Mouse (Mus musculus): Measurements from ENCODE around the gene Fam107a. TPM values are rescaled to one million over a fixed set of nuclear protein-coding genes. Genes with fewer than 3 reads are reported as not detected.
"Not testable (repeated sequence)": the region's sequence is repeated elsewhere in the genome, so short reads cannot be mapped to it uniquely, and the experiment has no call there.

Gene Fam107a
- polyA plus RNA-seq, 1 experiment: 155 TPM

DNA sequence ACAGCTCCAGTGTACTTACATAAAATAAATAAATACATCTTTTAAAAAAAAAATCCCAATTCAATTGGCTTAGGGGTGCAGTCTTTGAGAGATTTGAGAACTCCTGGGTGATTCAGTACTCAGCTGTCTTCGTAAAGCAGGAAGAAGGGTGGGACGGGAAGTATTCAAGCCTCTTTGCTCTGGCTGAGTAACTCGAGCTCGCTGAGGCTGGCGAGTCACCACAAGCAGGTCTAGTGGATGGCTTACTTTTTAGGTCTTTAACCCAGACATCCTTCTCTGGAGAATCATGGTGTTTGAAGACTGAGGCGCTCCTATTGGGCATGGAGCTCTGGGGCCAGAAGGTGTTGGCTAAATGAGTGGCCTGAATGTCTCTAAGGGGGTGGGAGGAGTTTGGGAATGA, 10.9 kb downstream of the Fam107a start:
- WGBS: 63% methylated on average over 6 of the region's 6 CpGs
- Histone ChIP-seq H3K27ac (ENCODE audit: insufficient read depth, low read depth, low read length) (no peak overlapping the region), H3K4me1 (ENCODE audit: control insufficient read depth, insufficient read depth, low read length) (0 out of 2 replicates have a peak, but pooled peaks cover 2% of the 10 kb centered on the region), H3K4me3 (ENCODE audit: insufficient read depth, low read depth, low read length) (peak overlapping the region; percentile 4; the same call in 1 of the 2 replicates)
- no peak for TF ChIP-seq CTCF (IDR thresholded peaks at IDR 0.05; ENCODE audit: insufficient read depth, low read depth, low read length)
- no peak for TF ChIP-seq POLR2A (IDR thresholded peaks at IDR 0.05; ENCODE audit: insufficient read depth, low read depth, low read length)

DNA sequence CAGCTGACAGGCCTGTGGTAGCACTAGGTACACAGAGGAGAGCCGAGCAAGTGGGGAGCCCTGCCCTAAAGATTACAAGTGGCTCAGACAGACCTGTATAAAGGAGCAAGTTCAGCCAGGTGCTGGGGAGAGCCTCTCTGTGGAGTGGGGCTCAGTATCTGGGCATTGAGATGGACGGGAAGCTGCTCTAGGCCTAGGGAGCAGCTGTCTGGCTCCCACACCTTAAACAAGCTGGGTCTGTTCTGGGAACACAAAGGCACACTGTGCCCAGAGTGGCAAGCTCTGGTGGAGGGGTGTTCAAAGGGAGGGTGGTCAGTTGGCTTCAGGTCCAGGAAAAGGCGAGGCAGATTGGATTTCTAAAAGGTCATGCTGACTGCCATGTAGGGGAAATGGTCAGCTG, 12.8 kb downstream of the Fam107a start:
- H3K4me3 ChIP-seq (ENCODE audit: insufficient read depth, low read depth, low read length): no peak overlapping the region
- 0 out of 2 replicates have a peak, but pooled peaks cover 2% of the 10 kb centered on the region for H3K4me1 ChIP-seq (ENCODE audit: control insufficient read depth, insufficient read depth, low read length)
- H3K27ac ChIP-seq (ENCODE audit: insufficient read depth, low read depth, low read length): no peak overlapping the region
- WGBS: 72% methylated on average over 3 of the region's 3 CpGs
- TF ChIP-seq CTCF (IDR thresholded peaks at IDR 0.05; ENCODE audit: insufficient read depth, low read depth, low read length) (no peak), POLR2A (IDR thresholded peaks at IDR 0.05; ENCODE audit: insufficient read depth, low read depth, low read length) (no peak)

DNA sequence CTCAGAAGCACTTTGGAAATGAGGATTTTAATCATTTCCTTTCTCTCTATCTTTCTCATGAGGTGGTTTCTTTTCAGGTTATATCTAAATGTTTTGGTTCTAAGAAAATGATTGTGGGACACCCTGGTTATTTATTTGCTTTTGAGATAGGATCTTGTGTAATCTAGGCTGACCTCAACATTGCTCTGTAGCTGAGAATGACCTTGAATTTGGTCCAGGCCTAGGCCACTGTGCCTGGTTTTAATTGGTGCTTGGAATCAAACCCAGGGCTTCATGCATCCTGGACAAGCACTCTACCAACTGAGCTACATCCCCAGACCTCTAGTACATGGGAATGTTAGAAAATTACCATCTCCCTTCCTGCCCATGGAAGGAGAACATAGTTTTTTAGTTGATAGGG, 13.7 kb downstream of the Fam107a start:
- TF ChIP-seq POLR2A (IDR thresholded peaks at IDR 0.05; ENCODE audit: insufficient read depth, low read depth, low read length): no peak
- TF ChIP-seq CTCF (IDR thresholded peaks at IDR 0.05; ENCODE audit: insufficient read depth, low read depth, low read length): no peak
- H3K4me3 ChIP-seq (ENCODE audit: insufficient read depth, low read depth, low read length): no peak overlapping the region
- H3K27ac ChIP-seq (ENCODE audit: insufficient read depth, low read depth, low read length): no peak overlapping the region
- no peaks in the 10 kb centered on the region for H3K4me1 ChIP-seq (ENCODE audit: control insufficient read depth, insufficient read depth, low read length)

DNA sequence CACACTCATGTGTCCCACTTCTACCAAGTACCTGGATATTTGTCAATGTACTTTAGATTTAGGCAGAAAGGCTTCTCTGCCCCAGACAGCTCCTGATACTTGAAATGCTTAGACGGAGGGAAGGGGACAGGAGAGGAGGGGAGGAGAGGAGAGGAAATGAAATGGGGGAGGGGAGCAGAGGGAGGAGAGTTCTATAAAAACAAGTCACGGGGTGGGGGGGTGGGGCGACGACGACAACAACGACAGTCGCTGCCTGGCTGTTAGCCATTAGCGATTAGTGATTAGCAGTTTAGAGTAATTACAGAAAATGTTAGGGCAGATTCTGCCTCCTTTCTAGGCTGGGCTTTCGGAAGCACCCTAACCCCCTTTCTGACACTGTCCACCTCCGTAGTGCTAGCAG, 15.1 kb downstream of the Fam107a start:
- Histone ChIP-seq H3K4me1 (ENCODE audit: control insufficient read depth, insufficient read depth, low read length) (no peaks in the 10 kb centered on the region), H3K27ac (ENCODE audit: insufficient read depth, low read depth, low read length) (no peak overlapping the region), H3K4me3 (ENCODE audit: insufficient read depth, low read depth, low read length) (no peak overlapping the region)
- TF ChIP-seq CTCF (IDR thresholded peaks at IDR 0.05; ENCODE audit: insufficient read depth, low read depth, low read length) (no peak), POLR2A (IDR thresholded peaks at IDR 0.05; ENCODE audit: insufficient read depth, low read depth, low read length) (no peak)
- WGBS: 18% methylated on average over 10 of the region's 10 CpGs

DNA sequence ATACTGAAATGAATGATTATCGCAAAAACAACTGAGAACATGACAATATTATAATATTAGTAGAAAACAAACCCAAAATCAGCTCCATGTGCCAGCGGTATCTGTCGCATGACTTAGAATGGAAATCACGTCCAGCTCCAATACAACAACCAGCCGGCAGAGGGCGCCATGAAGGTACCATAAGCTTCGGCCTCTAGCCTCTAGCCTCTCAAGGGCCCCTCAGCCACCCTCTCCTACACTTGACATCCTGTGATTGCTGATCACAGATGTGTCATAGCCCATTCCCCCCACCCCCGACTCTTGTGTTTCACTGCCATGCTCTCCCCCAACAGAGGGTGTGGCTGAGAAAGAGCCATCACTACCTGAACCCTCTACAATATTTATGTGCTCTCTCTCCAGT, 17.5 kb downstream of the Fam107a start:
- Histone ChIP-seq H3K27ac (ENCODE audit: insufficient read depth, low read depth, low read length) (no peak overlapping the region), H3K4me1 (ENCODE audit: control insufficient read depth, insufficient read depth, low read length) (no peaks in the 10 kb centered on the region), H3K4me3 (ENCODE audit: insufficient read depth, low read depth, low read length) (no peak overlapping the region)
- TF ChIP-seq POLR2A (IDR thresholded peaks at IDR 0.05; ENCODE audit: insufficient read depth, low read depth, low read length) (no peak), CTCF (IDR thresholded peaks at IDR 0.05; ENCODE audit: insufficient read depth, low read depth, low read length) (peak; percentile 34; the same call in 1 of the 2 replicates)
- 41% methylated on average over 8 of the region's 8 CpGs for WGBS

DNA sequence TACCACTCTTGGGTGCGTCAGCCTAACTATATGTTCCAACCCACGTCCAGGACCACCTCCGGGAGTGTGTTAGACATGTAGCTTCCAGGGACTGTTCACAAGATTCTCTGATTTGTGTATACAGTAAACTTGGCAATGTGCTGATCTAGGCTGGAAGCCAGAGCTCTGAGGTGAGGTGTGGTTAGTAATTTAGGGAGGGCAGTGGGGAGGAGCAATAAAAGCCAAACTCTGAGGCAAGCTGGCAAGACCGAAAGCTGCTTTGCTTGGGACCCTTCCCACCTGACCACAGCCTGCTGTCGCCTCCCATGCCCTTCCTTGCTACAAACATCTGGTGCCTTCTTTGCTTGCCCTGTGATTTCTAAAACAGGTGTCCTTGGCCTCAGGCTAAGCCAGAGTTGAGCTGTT, 19.9 kb downstream of the Fam107a start:
- Histone ChIP-seq H3K27ac (ENCODE audit: insufficient read depth, low read depth, low read length) (no peak overlapping the region), H3K4me1 (ENCODE audit: control insufficient read depth, insufficient read depth, low read length) (no peaks in the 10 kb centered on the region), H3K4me3 (ENCODE audit: insufficient read depth, low read depth, low read length) (no peak overlapping the region)
- TF ChIP-seq CTCF (IDR thresholded peaks at IDR 0.05; ENCODE audit: insufficient read depth, low read depth, low read length) (no peak), POLR2A (IDR thresholded peaks at IDR 0.05; ENCODE audit: insufficient read depth, low read depth, low read length) (no peak)
- WGBS: 63% methylated on average over 5 of the region's 5 CpGs

DNA sequence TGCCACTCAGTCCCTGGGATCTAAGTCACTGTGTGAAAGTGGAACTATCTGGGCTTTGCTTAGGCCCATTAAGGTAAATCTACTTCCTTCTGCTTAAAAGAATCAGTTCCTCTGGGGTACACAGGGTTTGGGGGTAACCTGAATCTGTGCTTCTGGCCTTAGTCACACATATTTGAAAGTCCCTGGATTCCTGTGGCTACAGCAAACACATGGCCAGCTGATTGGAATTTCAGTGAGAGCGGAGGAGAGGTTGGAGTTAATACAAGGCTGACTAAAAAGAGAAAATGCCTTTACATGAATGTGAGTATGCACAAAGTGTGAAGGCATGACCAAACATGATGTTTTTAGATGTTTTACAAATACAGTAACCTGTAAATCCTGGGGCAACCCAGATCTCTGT, 23.6 kb downstream of the Fam107a start:
- H3K4me3 ChIP-seq (ENCODE audit: insufficient read depth, low read depth, low read length): no peak overlapping the region
- H3K27ac ChIP-seq (ENCODE audit: insufficient read depth, low read depth, low read length): no peak overlapping the region
- WGBS: 100% methylated on average over 1 of the region's 1 CpGs
- no peaks in the 10 kb centered on the region for H3K4me1 ChIP-seq (ENCODE audit: control insufficient read depth, insufficient read depth, low read length)
- TF ChIP-seq CTCF (IDR thresholded peaks at IDR 0.05; ENCODE audit: insufficient read depth, low read depth, low read length) (no peak), POLR2A (IDR thresholded peaks at IDR 0.05; ENCODE audit: insufficient read depth, low read depth, low read length) (no peak)

DNA sequence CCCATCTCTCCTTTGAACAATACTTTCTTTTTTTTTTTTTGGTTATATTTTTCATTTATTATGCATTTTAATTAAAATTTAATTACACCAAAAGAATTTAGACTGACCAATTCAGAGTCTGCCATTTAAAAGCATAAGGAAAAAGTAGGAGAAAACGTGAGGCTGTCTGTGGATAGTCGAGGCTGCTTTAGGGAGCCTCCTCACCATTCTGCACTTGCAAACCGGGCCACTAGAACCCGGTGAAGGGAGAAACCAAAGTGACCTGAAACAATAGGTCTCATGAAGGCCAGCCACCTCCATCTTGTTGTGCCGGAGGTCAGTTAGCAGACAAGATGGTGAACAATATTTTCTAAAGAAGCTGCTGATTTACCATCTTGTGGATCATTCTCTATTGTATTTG, 31.2 kb downstream of the Fam107a start:
- 82% methylated on average over 5 of the region's 5 CpGs for WGBS
- not testable (repeated sequence) for H3K27ac ChIP-seq (ENCODE audit: insufficient read depth, low read depth, low read length); H3K4me3 ChIP-seq (ENCODE audit: insufficient read depth, low read depth, low read length); H3K4me1 ChIP-seq (ENCODE audit: control insufficient read depth, insufficient read depth, low read length)

DNA sequence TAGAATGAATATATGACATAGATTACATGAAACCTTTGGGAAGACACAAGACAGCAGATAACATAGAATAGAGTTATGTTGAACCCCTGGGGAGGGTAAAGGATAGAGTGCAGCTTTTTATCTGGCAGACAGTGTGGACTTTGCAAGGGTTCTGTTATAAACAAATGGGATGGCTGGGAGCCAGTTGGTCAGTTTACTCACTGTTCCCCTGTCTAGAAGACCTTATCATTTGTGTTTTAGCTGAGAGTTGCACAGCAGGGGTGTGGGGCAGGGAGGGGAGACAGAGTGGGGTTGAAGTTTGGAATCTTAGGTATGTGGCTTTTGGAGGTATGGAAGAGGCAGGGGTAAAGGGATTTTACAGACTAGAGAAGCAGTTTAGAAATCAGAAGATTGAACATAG, 34.0 kb downstream of the Fam107a start:
- TF ChIP-seq POLR2A (IDR thresholded peaks at IDR 0.05; ENCODE audit: insufficient read depth, low read depth, low read length): no peak
- Histone ChIP-seq H3K4me1 (ENCODE audit: control insufficient read depth, insufficient read depth, low read length) (no peaks in the 10 kb centered on the region), H3K4me3 (ENCODE audit: insufficient read depth, low read depth, low read length) (no peak overlapping the region), H3K27ac (ENCODE audit: insufficient read depth, low read depth, low read length) (no peak overlapping the region)

DNA sequence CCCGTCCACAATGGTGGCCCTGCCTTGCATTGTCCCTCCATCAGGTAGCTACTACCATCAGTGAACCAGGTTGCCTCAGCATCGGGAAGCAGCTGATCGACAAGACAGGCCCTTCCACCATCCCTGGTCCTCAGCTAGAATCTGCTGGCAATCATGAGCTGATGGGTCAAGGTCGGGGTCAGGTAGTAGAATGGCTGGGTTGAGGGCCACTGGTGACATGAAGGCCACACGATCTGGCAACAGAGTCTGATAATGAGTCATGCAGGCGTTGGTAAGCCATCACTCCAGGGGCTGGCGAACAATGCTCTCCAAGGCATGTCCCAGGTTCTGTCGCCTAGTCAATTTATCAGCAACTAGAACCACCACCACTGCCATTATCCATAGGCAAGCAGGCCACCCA, 46.5 kb downstream of the Fam107a start:
- 88% methylated on average over 8 of the region's 8 CpGs for WGBS
- H3K4me3 ChIP-seq (ENCODE audit: insufficient read depth, low read depth, low read length); H3K27ac ChIP-seq (ENCODE audit: insufficient read depth, low read depth, low read length); H3K4me1 ChIP-seq (ENCODE audit: control insufficient read depth, insufficient read depth, low read length): not testable (repeated sequence)
